Comparison of ENCODE assay signal across 8 mouse cellular contexts in the genomic region with DNA sequence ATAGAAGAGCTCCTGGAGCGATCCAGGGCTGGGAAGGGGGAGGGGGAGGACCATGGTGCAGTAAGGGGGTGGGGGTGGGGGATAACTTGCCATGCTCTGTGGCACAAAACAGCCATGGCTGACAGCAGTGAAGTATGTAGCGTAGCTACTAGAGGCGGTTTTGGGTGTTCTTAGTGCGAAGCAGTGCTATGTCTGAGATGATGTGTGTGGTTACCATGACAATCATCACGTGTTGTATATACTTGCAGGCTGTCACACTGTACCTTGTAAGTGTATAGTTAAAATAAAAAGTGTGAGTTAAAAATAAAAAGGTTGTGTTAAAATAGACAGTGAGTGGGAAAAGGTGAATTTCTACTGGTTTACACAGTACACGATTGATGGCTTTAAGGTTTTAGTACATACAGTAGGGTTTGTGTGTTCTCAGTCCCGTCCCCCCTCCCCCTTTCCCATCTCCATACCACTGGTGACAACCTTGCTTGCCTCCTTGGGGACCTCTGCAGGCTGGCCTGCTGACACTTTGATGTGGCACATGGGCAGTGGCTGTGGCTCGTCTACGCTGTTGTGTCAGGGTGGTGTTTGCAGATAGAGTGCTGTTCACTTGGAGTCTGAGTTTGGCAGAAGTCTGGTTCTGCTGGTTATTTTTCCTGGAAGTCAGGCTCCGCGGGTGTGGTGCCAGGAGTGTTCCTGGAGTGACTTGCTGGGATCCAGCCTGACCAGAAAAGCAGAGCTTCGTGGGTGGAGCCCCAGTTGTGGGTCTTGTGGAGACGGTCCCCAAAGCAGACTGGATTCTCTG. TPM values are rescaled to one million over a fixed set of nuclear protein-coding genes. Genes with fewer than 3 reads are reported as not detected.
DNase-seq lines count a peak whose midpoint lies in the region; ATAC-seq and TF ChIP-seq lines count a peak whose summit lies in the region.

No protein-coding gene starts in this region.

- H3K27me3 ChIP-seq in megakaryocyte, embryonic 14.5 days (replicated peaks): no peaks in the 10 kb centered on the region
- no peaks in the 10 kb centered on the region for H3K27me3 ChIP-seq in forebrain, embryonic 16.5 days (replicated peaks; ENCODE audit: control insufficient read depth, insufficient read depth, low read length)
- H3K27me3 ChIP-seq in limb, embryonic 14.5 days (ENCODE audit: control insufficient read depth, insufficient read depth, low read length): no peaks in the 10 kb centered on the region

- DNase-seq in heart, postnatal 4 days: peak; percentile 51
- DNase-seq in limb, embryonic 14.5 days (ENCODE audit: low spot score): peak; percentile 64
- peak; percentile 27 for DNase-seq in right cerebral cortex, postnatal 4 days
- DNase-seq in cerebellum, adult 9-11 months: no peak
- no peak for DNase-seq in testis, postnatal 10 days (ENCODE audit: low spot score)

- peak overlapping the region; percentile 17; the same call in 1 of the 2 replicates for H3K4me2 ChIP-seq in forebrain, embryonic 16.5 days (ENCODE audit: low read length)
- no peak overlapping the region; the same call in 1 of the 2 replicates for H3K4me2 ChIP-seq in limb, embryonic 14.5 days (replicated peaks; ENCODE audit: low read depth, low read length, severe bottlenecking)

- peak overlapping the region; percentile 61 for H3K27ac ChIP-seq in forebrain, embryonic 16.5 days (ENCODE audit: low read length)
- 0 out of 2 replicates have a peak overlapping the region, but pooled peaks have one; percentile 8 for H3K27ac ChIP-seq in limb, embryonic 14.5 days (replicated peaks; ENCODE audit: low read depth, low read length)

- H3K4me1 ChIP-seq in megakaryocyte, embryonic 14.5 days: peaks cover 59% of the 10 kb centered on the region
- H3K4me1 ChIP-seq in forebrain, embryonic 16.5 days (replicated peaks; ENCODE audit: control insufficient read depth, insufficient read depth, low read length): peaks cover 24% of the 10 kb centered on the region
- H3K4me1 ChIP-seq in limb, embryonic 14.5 days (ENCODE audit: control insufficient read depth, insufficient read depth, low read length): peaks cover 26% of the 10 kb centered on the region

- no peak for TF ChIP-seq POLR2A in limb, embryonic 14.5 days (IDR thresholded peaks at IDR 0.05; ENCODE audit: borderline replicate concordance, extremely low read depth, insufficient read depth, insufficient read length)

- H3K9ac ChIP-seq in forebrain, embryonic 16.5 days (replicated peaks; ENCODE audit: low read depth, low read length): no peak overlapping the region
- H3K9ac ChIP-seq in limb, embryonic 14.5 days (ENCODE audit: low read depth, low read length, severe bottlenecking): no peak overlapping the region

- no peaks in the 10 kb centered on the region for H3K36me3 ChIP-seq in megakaryocyte, embryonic 14.5 days (replicated peaks; ENCODE audit: low read length)
- no peaks in the 10 kb centered on the region for H3K36me3 ChIP-seq in forebrain, embryonic 16.5 days (ENCODE audit: control insufficient read depth, insufficient read depth)
- H3K36me3 ChIP-seq in limb, embryonic 14.5 days (ENCODE audit: control insufficient read depth, insufficient read depth, low read length): no peaks in the 10 kb centered on the region

- 54% methylated on average over 13 of the region's 13 CpGs for WGBS in forebrain, embryonic 16.5 days
- 48% methylated on average over 13 of the region's 13 CpGs for WGBS in limb, embryonic 14.5 days

- no peak for ATAC-seq in megakaryocyte, adult 5-6 weeks (ENCODE audit: poor library complexity, severe bottlenecking)
- ATAC-seq in forebrain, embryonic 16.5 days: peak; percentile 95
- ATAC-seq in limb, embryonic 14.5 days (ENCODE audit: low FRiP score, low read depth): peak; percentile 58; the same call in 1 of the 2 replicates

- no peaks in the 10 kb centered on the region for H3K9me3 ChIP-seq in megakaryocyte, embryonic 14.5 days
- H3K9me3 ChIP-seq in forebrain, embryonic 16.5 days (ENCODE audit: control insufficient read depth, low read length): no peaks in the 10 kb centered on the region
- no peaks in the 10 kb centered on the region for H3K9me3 ChIP-seq in limb, embryonic 14.5 days (ENCODE audit: control insufficient read depth, low read length)

- peak overlapping the region; percentile 14 for H3K4me3 ChIP-seq in megakaryocyte, embryonic 14.5 days (replicated peaks)
- H3K4me3 ChIP-seq in forebrain, embryonic 16.5 days (replicated peaks; ENCODE audit: low read length): no peak overlapping the region
- H3K4me3 ChIP-seq in limb, embryonic 14.5 days (replicated peaks; ENCODE audit: low read length): no peak overlapping the region

RNA-seq across cellular contexts. Expression of a gene that starts 21.8 kb away (rescaled TPM):
- polyA plus RNA-seq in megakaryocyte, embryonic 14.5 days (2012; ENCODE audit: insufficient read depth, low replicate concordance): 2.0 TPM in 1 of 2 replicates, not detected in the other
- 45.0 and 49.3 TPM in 2 replicates for total RNA-seq in megakaryocyte, adult 5-6 weeks (2015)
- total RNA-seq in megakaryocyte, adult 5-6 weeks (2017): 52.0 and 52.8 TPM in 2 replicates
- polyA plus RNA-seq in forebrain, embryonic 16.5 days (2015; fragmentation: Nextera tagmentation; extraction: Ambion mirVana): 70.7 and 78.9 TPM in 2 replicates
- total RNA-seq in heart, postnatal 4 days (2021): 10 to 100 TPM; 64.3 to 67.8 TPM
- polyA plus RNA-seq in limb, embryonic 14.5 days (2012; rRNA removed): 59.1 and 83.9 TPM in 2 replicates
- polyA plus RNA-seq in limb, embryonic 14.5 days (2014; fragmentation: Nextera tagmentation; extraction: Ambion mirVana): 72.7 and 76.6 TPM in 2 replicates

Comparison
In these comparisons a context has a peak if more than half of its experiments do, and no peak if none do; other contexts are left out.
1. DNase-seq: peak in heart, postnatal 4 days (single experiment), limb, embryonic 14.5 days (single experiment) and right cerebral cortex, postnatal 4 days (single experiment); none in cerebellum, adult 9-11 months (single experiment) and testis, postnatal 10 days (single experiment).
2. RNA of a gene that starts 21.8 kb away (polyA plus RNA-seq): 59.1 to 83.9 TPM in limb, embryonic 14.5 days and 70.7 to 78.9 TPM in forebrain, embryonic 16.5 days; 2.0 TPM in megakaryocyte, embryonic 14.5 days; every median in the first group is over 10 times any median in the second.